Comparison of ENCODE assay signal across 8 mouse cellular contexts in the genomic region with DNA sequence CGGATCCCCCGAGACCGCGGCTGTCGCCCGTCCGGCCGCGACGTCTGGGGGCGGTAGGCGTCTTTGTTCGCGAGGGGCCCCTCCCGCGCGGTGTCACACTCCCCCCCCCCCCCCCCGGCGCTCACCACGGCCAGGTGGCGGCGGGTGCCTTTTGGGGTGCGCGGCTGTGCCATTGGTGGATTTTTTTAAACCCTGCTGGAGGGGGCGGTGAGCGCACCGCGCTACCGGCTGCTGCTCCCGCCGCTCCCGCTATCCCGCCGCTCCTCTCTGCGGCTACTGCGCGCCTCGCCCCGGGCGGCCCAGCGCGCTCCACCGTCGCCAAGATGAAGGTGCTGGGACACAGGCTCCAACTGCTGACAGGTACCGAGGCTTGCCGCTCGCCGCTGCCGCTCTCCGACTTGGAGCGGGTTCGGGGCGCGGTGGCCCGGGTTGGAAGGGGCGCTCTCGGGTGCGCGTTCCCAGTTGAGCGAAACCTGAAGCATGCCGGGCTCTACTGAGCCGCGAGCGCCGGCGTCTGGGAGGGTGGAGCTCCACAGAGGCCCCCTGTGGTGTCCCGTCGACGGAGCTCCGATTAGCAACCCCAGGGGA. TPM values are rescaled to one million over a fixed set of nuclear protein-coding genes. Genes with fewer than 3 reads are reported as not detected.
DNase-seq lines count a peak whose midpoint lies in the region; ATAC-seq and TF ChIP-seq lines count a peak whose summit lies in the region.

No protein-coding gene starts in this region.

- no peaks in the 10 kb centered on the region for H3K9me3 ChIP-seq in hindbrain, embryonic 14.5 days (ENCODE audit: control insufficient read depth, low read length)
- no peaks in the 10 kb centered on the region for H3K9me3 ChIP-seq in stomach, embryonic 16.5 days (replicated peaks; ENCODE audit: control insufficient read depth, low read length)

- H3K36me3 ChIP-seq in kidney, adult 2 months (ENCODE audit: control insufficient read depth, insufficient read depth, low read length), result no peaks in the 10 kb centered on the region
- no peaks in the 10 kb centered on the region for H3K36me3 ChIP-seq in hindbrain, embryonic 14.5 days (replicated peaks; ENCODE audit: control insufficient read depth, insufficient read depth)
- H3K36me3 ChIP-seq in stomach, embryonic 16.5 days (ENCODE audit: control insufficient read depth, insufficient read depth, low read length), result no peaks in the 10 kb centered on the region

- peak; percentile 60 for ATAC-seq in hindbrain, embryonic 14.5 days (ENCODE audit: low FRiP score)
- 0 out of 2 replicates have a peak, but pooled peaks have one; percentile 13 for ATAC-seq in megakaryocyte progenitor cell, adult 5-6 weeks (replicated peaks; ENCODE audit: poor library complexity)
- peak; percentile 22; the same call in 1 of the 2 replicates for ATAC-seq in stomach, embryonic 16.5 days (ENCODE audit: insufficient read depth, low FRiP score)
- ATAC-seq in monocyte, adult 5-6 weeks (replicated peaks; ENCODE audit: insufficient number of reproducible peaks, low FRiP score, low TSS enrichment, poor library complexity, severe bottlenecking), result no peak

- H3K9ac ChIP-seq in hindbrain, embryonic 14.5 days, result peak overlapping the region; percentile 88
- peak overlapping the region; percentile 70 for H3K9ac ChIP-seq in stomach, embryonic 16.5 days (ENCODE audit: low read length)

- TF ChIP-seq POLR2A in kidney, adult 2 months (IDR thresholded peaks at IDR 0.05; ENCODE audit: low read depth, low read length), result no peak

- peak overlapping the region; percentile 38; the same call in 1 of the 2 replicates for H3K4me3 ChIP-seq in kidney, adult 2 months (ENCODE audit: insufficient read depth, low read depth, low read length)
- H3K4me3 ChIP-seq in hindbrain, embryonic 14.5 days (replicated peaks; ENCODE audit: low read length), result peak overlapping the region; percentile 77
- H3K4me3 ChIP-seq in stomach, embryonic 16.5 days (replicated peaks; ENCODE audit: low read length), result peak overlapping the region; percentile 57

- no peak overlapping the region for H3K27ac ChIP-seq in kidney, adult 2 months (ENCODE audit: insufficient read depth, low read depth, low read length)
- peak overlapping the region; percentile 72 for H3K27ac ChIP-seq in hindbrain, embryonic 14.5 days
- no peak overlapping the region for H3K27ac ChIP-seq in stomach, embryonic 16.5 days (ENCODE audit: low read length)

- TF ChIP-seq CTCF in kidney, adult 2 months (conservative IDR thresholded peaks at IDR 0.05; ENCODE audit: insufficient read depth, insufficient read length, low read depth, low read length), result no peak

- H3K4me2 ChIP-seq in hindbrain, embryonic 14.5 days (replicated peaks), result peak overlapping the region; percentile 81
- peak overlapping the region; percentile 99 for H3K4me2 ChIP-seq in stomach, embryonic 16.5 days (ENCODE audit: low read depth, low read length)

- no peak for DNase-seq in kidney, adult 2 months
- no peak for DNase-seq in kidney, adult 11 months
- peak; percentile 34 for DNase-seq in Muller cell, postnatal 12 days (ENCODE audit: inconsistent ontology term)
- peak; percentile 53 for DNase-seq in embryo, embryonic 11 days
- peak; percentile 45 for DNase-seq in hindbrain, embryonic 14.5 days (ENCODE audit: low spot score)

- H3K4me1 ChIP-seq in kidney, adult 2 months (ENCODE audit: control insufficient read depth, insufficient read depth, low read length), result no peaks in the 10 kb centered on the region
- H3K4me1 ChIP-seq in hindbrain, embryonic 14.5 days (replicated peaks; ENCODE audit: control insufficient read depth, insufficient read depth, low read length), result peaks cover 13% of the 10 kb centered on the region
- H3K4me1 ChIP-seq in stomach, embryonic 16.5 days (ENCODE audit: control insufficient read depth, insufficient read depth, low read length), result 0 out of 2 replicates have a peak, but pooled peaks cover 7% of the 10 kb centered on the region

- no peaks in the 10 kb centered on the region for H3K27me3 ChIP-seq in kidney, adult 2 months (replicated peaks; ENCODE audit: control insufficient read depth, insufficient read depth, low read length)
- H3K27me3 ChIP-seq in hindbrain, embryonic 14.5 days (ENCODE audit: control insufficient read depth, insufficient read depth, low read length), result peaks cover 26% of the 10 kb centered on the region; the same call in 1 of the 2 replicates
- H3K27me3 ChIP-seq in stomach, embryonic 16.5 days (ENCODE audit: control insufficient read depth, insufficient read depth, low read length), result peaks cover 48% of the 10 kb centered on the region

- under 1% methylated on average over 59 of the region's 70 CpGs for WGBS in kidney, adult 2 months
- WGBS in hindbrain, embryonic 14.5 days, result 1% methylated on average over 65 of the region's 70 CpGs
- under 1% methylated on average over 65 of the region's 70 CpGs for WGBS in stomach, embryonic 16.5 days

RNA-seq across cellular contexts. Expression of gene Ndrg4, which starts 1.3 kb away (rescaled TPM):
- 20.7 and 21.7 TPM in 2 replicates for polyA plus RNA-seq in kidney, adult 2 months (2012; rRNA removed)
- polyA plus RNA-seq in hindbrain, embryonic 14.5 days (2014; fragmentation: Nextera tagmentation; extraction: Ambion mirVana), result 397 and 490 TPM in 2 replicates
- total RNA-seq in megakaryocyte progenitor cell, adult 5-6 weeks (2015), result not detected in 2 replicates
- not detected in 2 replicates for total RNA-seq in megakaryocyte progenitor cell, adult 5-6 weeks (2017)
- 22.2 and 24.3 TPM in 2 replicates for polyA plus RNA-seq in stomach, embryonic 16.5 days (2015; fragmentation: Nextera tagmentation; extraction: Ambion mirVana)
- total RNA-seq in monocyte, adult 5-6 weeks (2017), result not detected in 3 replicates

RNA-seq across cellular contexts. Expression of gene Setd6, which starts 37.6 kb away (rescaled TPM):
- polyA plus RNA-seq in kidney, adult 2 months (2012; rRNA removed), result 11.4 and 11.5 TPM in 2 replicates
- 27.0 and 31.7 TPM in 2 replicates for polyA plus RNA-seq in hindbrain, embryonic 14.5 days (2014; fragmentation: Nextera tagmentation; extraction: Ambion mirVana)
- total RNA-seq in megakaryocyte progenitor cell, adult 5-6 weeks (2015), result 29.8 and 31.8 TPM in 2 replicates
- total RNA-seq in megakaryocyte progenitor cell, adult 5-6 weeks (2017), result 48.4 and 48.9 TPM in 2 replicates
- 16.8 and 18.3 TPM in 2 replicates for polyA plus RNA-seq in stomach, embryonic 16.5 days (2015; fragmentation: Nextera tagmentation; extraction: Ambion mirVana)
- total RNA-seq in monocyte, adult 5-6 weeks (2017), result 28.0 to 35.7 TPM (median 28.3 TPM) in 3 replicates

RNA-seq across cellular contexts. Expression of gene Gins3, which starts 44.9 kb away (rescaled TPM):
- 0.81 and 1.1 TPM in 2 replicates for polyA plus RNA-seq in kidney, adult 2 months (2012; rRNA removed)
- polyA plus RNA-seq in hindbrain, embryonic 14.5 days (2014; fragmentation: Nextera tagmentation; extraction: Ambion mirVana), result 7.8 and 7.9 TPM in 2 replicates
- 15.8 and 19.6 TPM in 2 replicates for total RNA-seq in megakaryocyte progenitor cell, adult 5-6 weeks (2015)
- total RNA-seq in megakaryocyte progenitor cell, adult 5-6 weeks (2017), result 21.8 and 24.3 TPM in 2 replicates
- 15.8 and 16.1 TPM in 2 replicates for polyA plus RNA-seq in stomach, embryonic 16.5 days (2015; fragmentation: Nextera tagmentation; extraction: Ambion mirVana)
- total RNA-seq in monocyte, adult 5-6 weeks (2017), result 9.5 to 14.5 TPM (median 10.2 TPM) in 3 replicates

Comparison
In these comparisons a context has a peak if more than half of its experiments do, and no peak if none do; other contexts are left out.
1. DNase-seq: peak in Muller cell, postnatal 12 days (single experiment), embryo, embryonic 11 days (single experiment) and hindbrain, embryonic 14.5 days (single experiment); none in kidney, adult 2 months (single experiment) and kidney, adult 11 months (single experiment).
2. RNA of gene Ndrg4, which starts 1.3 kb away (polyA plus RNA-seq): 397 to 490 TPM in hindbrain, embryonic 14.5 days; 22.2 to 24.3 TPM in stomach, embryonic 16.5 days and 20.7 to 21.7 TPM in kidney, adult 2 months; every median in the first group is over 10 times any median in the second.
3. Peak in every context shown above with its lines, with median percentiles within 50 percentile points of each other: H3K4me3 ChIP-seq.